Mouse (Mus musculus): ENCODE results near the gene Msh3.

The Msh3 gene

GRCm38 (mm10) chr13:92332103-92332879, 22.5 kb downstream of the Msh3 start:
- CTCF ChIA-PET = no interaction called here

- CTCF ChIA-PET = no interaction called here
Observed at GRCm38 (mm10) chr13:92330621-92331020, 24.2 kb downstream of the Msh3 start.

- CTCF ChIA-PET = no interaction called here
Observed at GRCm38 (mm10) chr13:92328000-92328399, 26.8 kb downstream of the Msh3 start.

GRCm38 (mm10) chr13:92326030-92326429, 28.8 kb downstream of the Msh3 start:
- CTCF ChIA-PET = no interaction called here

GRCm38 (mm10) chr13:92320770-92321169, 34.0 kb downstream of the Msh3 start:
- CTCF ChIA-PET = no interaction called here

GRCm38 (mm10) chr13:92314613-92315012, 40.2 kb downstream of the Msh3 start:
- CTCF ChIA-PET = interaction anchor here (0.5 kb wide), 1 partner anchor 406 kb away, joined by 11 read pairs; no protein-coding TSS in a partner anchor

GRCm38 (mm10) chr13:92305680-92306079, 49.1 kb downstream of the Msh3 start, which contains the start of gene Gm20379:
TSS of gene Gm20379 (plus strand) at chr13:92305980.
- CTCF ChIA-PET = no interaction called here

- CTCF ChIA-PET = no interaction called here
Observed at GRCm38 (mm10) chr13:92304291-92304690, 50.5 kb downstream of the Msh3 start.

- CTCF ChIA-PET = no interaction called here
Observed at GRCm38 (mm10) chr13:92303062-92303948, 51.5 kb downstream of the Msh3 start.

- CTCF ChIA-PET = no interaction called here
Observed at GRCm38 (mm10) chr13:92302466-92302865, 52.3 kb downstream of the Msh3 start.

- CTCF ChIA-PET = no interaction called here
Observed at GRCm38 (mm10) chr13:92301754-92302153, 53.0 kb downstream of the Msh3 start.

- CTCF ChIA-PET = no interaction called here
Observed at GRCm38 (mm10) chr13:92299522-92299921, 55.3 kb downstream of the Msh3 start.

GRCm38 (mm10) chr13:92297021-92297420, 57.8 kb downstream of the Msh3 start:
- CTCF ChIA-PET = no interaction called here

GRCm38 (mm10) chr13:92296490-92296889, 58.3 kb downstream of the Msh3 start:
- CTCF ChIA-PET = no interaction called here

GRCm38 (mm10) chr13:92293883-92294282, 60.9 kb downstream of the Msh3 start:
- CTCF ChIA-PET = no interaction called here

GRCm38 (mm10) chr13:92291605-92292004, 63.2 kb downstream of the Msh3 start:
- CTCF ChIA-PET = no interaction called here

- CTCF ChIA-PET = no interaction called here
Observed at GRCm38 (mm10) chr13:92277027-92277426, 77.8 kb downstream of the Msh3 start.

- CTCF ChIA-PET = no interaction called here
Observed at GRCm38 (mm10) chr13:92275292-92275691, 79.5 kb downstream of the Msh3 start.

- CTCF ChIA-PET = no interaction called here
Observed at GRCm38 (mm10) chr13:92274274-92275198, 80.3 kb downstream of the Msh3 start.

GRCm38 (mm10) chr13:92267076-92267475, 87.7 kb downstream of the Msh3 start:
- CTCF ChIA-PET = no interaction called here

- CTCF ChIA-PET = no interaction called here
Observed at GRCm38 (mm10) chr13:92263566-92263965, 91.2 kb downstream of the Msh3 start.

- CTCF ChIA-PET = no interaction called here
Observed at GRCm38 (mm10) chr13:92261329-92261728, 93.5 kb downstream of the Msh3 start.
